Mouse (Mus musculus) hindbrain, postnatal 0 days (tissue): Measurements from ENCODE around the gene Greb1. TPM values are rescaled to one million over a fixed set of nuclear protein-coding genes. Genes with fewer than 3 reads are reported as not detected.

Experiments
- ATAC-seq: fragments of 200-750 bp; cut with Nextera tagmentation; 2 replicates; pipeline ENCODE4 v1.8.0; 2017; ENCODE audit warnings: mild to moderate bottlenecking, moderate TSS enrichment, moderate library complexity
- DNase-seq: peaks from one replicate; pipeline ENCODE4 v3.0.0-alpha.2; 2015; ENCODE audit warnings: low spot score
- H3K27ac ChIP-seq: fragments of 300-500 bp; sonication (generic); 2 replicates; pipeline ENCODE4 v1.5.1; 2014; ENCODE audit warnings: mild to moderate bottlenecking
- H3K27me3 ChIP-seq: fragments of 300-500 bp; sonication (generic); 2 replicates; pipeline ENCODE4 v1.6.1; 2014; ENCODE audit warnings: low read length, mixed read lengths; ENCODE audit not compliant: insufficient read depth
- H3K36me3 ChIP-seq: fragments of 300-500 bp; sonication (generic); 2 replicates; pipeline ENCODE4 v1.6.1; 2014; ENCODE audit warnings: low read length, mixed read lengths; ENCODE audit not compliant: insufficient read depth
- H3K4me1 ChIP-seq: fragments of 300-500 bp; sonication (generic); 2 replicates; pipeline ENCODE4 v1.6.1; 2014; ENCODE audit warnings: antibody characterized with exemption, low read length, mixed read lengths; ENCODE audit not compliant: insufficient read depth
- H3K4me2 ChIP-seq: fragments of 300-500 bp; sonication (generic); 2 replicates; pipeline ENCODE4 v1.6.1; 2014; ENCODE audit warnings: low read depth, mild to moderate bottlenecking, low read length, moderate library complexity, mixed read lengths
- H3K4me3 ChIP-seq: fragments of 300-500 bp; sonication (generic); 2 replicates; pipeline ENCODE4 v1.5.1; 2014; ENCODE audit warnings: low read length
- H3K9ac ChIP-seq: fragments of 300-500 bp; sonication (generic); replicated peaks from 2 replicates; pipeline ENCODE4 v1.6.1; 2014; ENCODE audit warnings: mild to moderate bottlenecking, low read length, moderate library complexity, mixed read lengths
- H3K9me3 ChIP-seq: fragments of 300-500 bp; sonication (generic); 2 replicates; pipeline ENCODE4 v1.6.1; 2016; ENCODE audit warnings: low read length, mixed read lengths
- CTCF ChIP-seq: IDR thresholded peaks from 2 replicates; pipeline ENCODE4 v1.5.1; 2016; ENCODE audit warnings: antibody characterized with exemption, control low read depth, low read depth
- WGBS: fragments of 180-500 bp; shearing (Covaris S2); extraction: QIAGEN DNeasy Blood & Tissue Kit; methylation state at CpG from one replicate; pipeline ENCODE4 v1.1.7; 2014; 5-methylcytosine and 5-hydroxymethylcytosine counted together
- polyA plus RNA-seq: library from polyadenylated mRNA; unstranded; fragments of >200 nt; fragmentation: Nextera tagmentation; extraction: Ambion mirVana; gene quantifications from 2 replicates; pipeline ENCODE4 v1.2.1, GENCODE M21; 2015
- total RNA-seq: library from RNA; depleted of rRNA; stranded (reverse); fragments of >200 nt; gene quantifications from 2 replicates; pipeline ENCODE4 v1.2.3, GENCODE M21; 2014

Greb1 gene
- total and polyA plus RNA-seq, 2 experiments from 2014 or later = 0.33 to 2.1 TPM

- TF ChIP-seq CTCF = peak; percentile 14
- H3K9me3 ChIP-seq = no peaks in the 10 kb centered on the region
- H3K36me3 ChIP-seq = no peaks in the 10 kb centered on the region
- no peak overlapping the region for H3K9ac ChIP-seq
- 28% methylated on average over 12 of the region's 12 CpGs for WGBS
- peak overlapping the region; percentile 73; the same call in 1 of the 2 replicates for H3K27ac ChIP-seq
- H3K4me3 ChIP-seq = no peak overlapping the region
- DNase-seq = peak; percentile 85
- peak; percentile 86 for ATAC-seq
- no peaks in the 10 kb centered on the region for H3K27me3 ChIP-seq
- no peak overlapping the region for H3K4me2 ChIP-seq
- peaks cover 7% of the 10 kb centered on the region for H3K4me1 ChIP-seq
These were observed 157.0 kb downstream of the Greb1 start for GRCm38 (mm10) chr12:16643508-16644345.

- Histone ChIP-seq H3K9me3 (no peaks in the 10 kb centered on the region), H3K4me3 (no peak overlapping the region), H3K9ac (no peak overlapping the region), H3K27me3 (no peaks in the 10 kb centered on the region), H3K27ac (no peak overlapping the region), H3K4me1 (peaks cover 7% of the 10 kb centered on the region), H3K4me2 (no peak overlapping the region), H3K36me3 (no peaks in the 10 kb centered on the region)
- no peak for ATAC-seq
- no peak for DNase-seq
- WGBS = 63% methylated on average over 5 of the region's 5 CpGs
- TF ChIP-seq CTCF = no peak
These were observed 158.7 kb downstream of the Greb1 start for GRCm38 (mm10) chr12:16642000-16642399.

- Histone ChIP-seq H3K4me1 (peaks cover 7% of the 10 kb centered on the region), H3K4me3 (no peak overlapping the region), H3K4me2 (no peak overlapping the region), H3K9ac (no peak overlapping the region), H3K9me3 (no peaks in the 10 kb centered on the region), H3K27me3 (no peaks in the 10 kb centered on the region), H3K36me3 (no peaks in the 10 kb centered on the region), H3K27ac (no peak overlapping the region)
- no peak for TF ChIP-seq CTCF
- ATAC-seq (no peak), DNase-seq (no peak)
- WGBS = 85% methylated on average over 6 of the region's 6 CpGs
These were observed 160.6 kb downstream of the Greb1 start for GRCm38 (mm10) chr12:16640075-16640474.

GRCm38 (mm10) chr12:16639078-16639771, 161.5 kb downstream of the Greb1 start:
- no peaks in the 10 kb centered on the region for H3K36me3 ChIP-seq
- no peak overlapping the region for H3K27ac ChIP-seq
- ATAC-seq = no peak
- H3K4me2 ChIP-seq = no peak overlapping the region
- TF ChIP-seq CTCF = peak; percentile 58
- H3K9ac ChIP-seq = no peak overlapping the region
- DNase-seq = peak; percentile 42
- H3K4me3 ChIP-seq = no peak overlapping the region
- peaks cover 7% of the 10 kb centered on the region for H3K4me1 ChIP-seq
- 73% methylated on average over 12 of the region's 12 CpGs for WGBS
- H3K27me3 ChIP-seq = no peaks in the 10 kb centered on the region
- H3K9me3 ChIP-seq = no peaks in the 10 kb centered on the region

GRCm38 (mm10) chr12:16635816-16636215, 164.9 kb downstream of the Greb1 start:
- H3K27ac ChIP-seq = no peak overlapping the region
- ATAC-seq (no peak), DNase-seq (no peak)
- H3K9me3 ChIP-seq = no peaks in the 10 kb centered on the region
- no peak for TF ChIP-seq CTCF
- H3K9ac ChIP-seq = no peak overlapping the region
- WGBS = 73% methylated on average over 6 of the region's 6 CpGs
- no peaks in the 10 kb centered on the region for H3K36me3 ChIP-seq
- no peak overlapping the region for H3K4me3 ChIP-seq
- no peaks in the 10 kb centered on the region for H3K27me3 ChIP-seq
- no peak overlapping the region for H3K4me2 ChIP-seq
- H3K4me1 ChIP-seq = no peaks in the 10 kb centered on the region

- 49% methylated on average over 14 of the region's 14 CpGs for WGBS
- Histone ChIP-seq H3K9me3 (no peaks in the 10 kb centered on the region), H3K27me3 (no peaks in the 10 kb centered on the region), H3K36me3 (no peaks in the 10 kb centered on the region), H3K4me2 (no peak overlapping the region), H3K4me3 (no peak overlapping the region), H3K27ac (no peak overlapping the region), H3K9ac (no peak overlapping the region), H3K4me1 (no peaks in the 10 kb centered on the region)
- peak; percentile 79 for TF ChIP-seq CTCF
- DNase-seq (peak; percentile 82), ATAC-seq (0 out of 2 replicates have a peak, but pooled peaks have one; percentile 35)
These were observed 166.4 kb downstream of the Greb1 start for GRCm38 (mm10) chr12:16634075-16634813.
